14 mouse cellular contexts compared by ENCODE assay signal in the genomic region with DNA sequence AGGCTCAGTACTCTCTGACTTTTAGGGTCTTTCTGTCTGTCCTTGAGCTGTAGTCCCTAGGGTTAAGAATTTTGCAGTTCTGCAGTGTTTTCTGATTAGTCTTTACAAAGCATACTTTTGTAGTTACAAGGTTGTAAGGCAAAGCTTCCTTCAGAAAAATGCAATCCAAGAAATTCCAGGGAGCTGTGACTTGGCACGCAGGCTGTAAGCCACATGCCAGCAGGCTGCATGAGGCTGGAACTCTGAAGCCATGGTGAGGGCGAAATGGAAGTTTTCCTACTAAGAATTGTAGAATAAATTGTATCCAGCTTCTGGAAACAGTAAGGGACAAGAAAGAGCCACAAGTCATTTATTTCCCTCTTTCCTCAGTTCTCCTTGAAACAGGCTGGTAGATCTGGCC. TPM values are rescaled to one million over a fixed set of nuclear protein-coding genes. Genes with fewer than 3 reads are reported as not detected.
DNase-seq lines count a peak whose midpoint lies in the region; ATAC-seq and TF ChIP-seq lines count a peak whose summit lies in the region.
"Had no signal": no experiment of that assay in that cellular context is flagged by ENCODE, and none has a peak within 500 bp of the region (broad histone marks: within the 10 kb centered on the region; RNA-seq: fewer than 3 reads in every experiment).

No protein-coding gene starts in this region.

- H3K27ac ChIP-seq in kidney, adult 2 months (ENCODE audit: insufficient read depth, low read depth, low read length): peak overlapping the region; percentile 19; the same call in 1 of the 2 replicates
- no peak overlapping the region for H3K27ac ChIP-seq in kidney, embryonic 14.5 days (ENCODE audit: low read depth, low read length)
- H3K27ac ChIP-seq in embryonic fibroblast, embryonic 13.5 days (ENCODE audit: insufficient read depth, low read length): peak overlapping the region; percentile 72
- H3K27ac ChIP-seq: left cerebral cortex, adult 2 months; liver, embryonic 13.5 days had no signal

- H3K27me3 ChIP-seq in kidney, adult 2 months (replicated peaks; ENCODE audit: control insufficient read depth, insufficient read depth, low read length): no peaks in the 10 kb centered on the region
- no peaks in the 10 kb centered on the region for H3K27me3 ChIP-seq in kidney, embryonic 14.5 days (ENCODE audit: control insufficient read depth, insufficient read depth, low read length)
- H3K27me3 ChIP-seq: heart, embryonic 12.5 days; liver, embryonic 13.5 days had no signal

- no peaks in the 10 kb centered on the region for H3K9me3 ChIP-seq in kidney, embryonic 14.5 days (ENCODE audit: control insufficient read depth, low read length)
- H3K9me3 ChIP-seq: heart, embryonic 12.5 days; liver, embryonic 13.5 days had no signal

- ATAC-seq in frontal cortex, adult (ENCODE audit: low TSS enrichment): peak; percentile 82
- ATAC-seq in kidney, embryonic 14.5 days (ENCODE audit: low FRiP score, low TSS enrichment): no peak

- H3K4me1 ChIP-seq in kidney, adult 2 months (ENCODE audit: control insufficient read depth, insufficient read depth, low read length): peaks cover 6% of the 10 kb centered on the region; the same call in 1 of the 2 replicates
- peaks cover 8% of the 10 kb centered on the region for H3K4me1 ChIP-seq in kidney, embryonic 14.5 days (ENCODE audit: control insufficient read depth, insufficient read depth, low read length)
- H3K4me1 ChIP-seq in embryonic fibroblast, embryonic 13.5 days (ENCODE audit: control insufficient read depth, insufficient read depth, low read length): peaks cover 10% of the 10 kb centered on the region; the same call in 1 of the 2 replicates

- DNase-seq in frontal cortex, postnatal 10 days (ENCODE audit: low spot score in 2 of 2): no peak
- peak; percentile 48 for DNase-seq in kidney, adult 2 months
- DNase-seq in 3134 (ENCODE audit: extremely low read depth, insufficient read length, low spot score): peak; percentile 28
- no peak for DNase-seq in thymus, postnatal 10 days (ENCODE audit: low spot score in 2 of 2)
- DNase-seq in adrenal gland, postnatal 4 days (ENCODE audit: low spot score in 2 of 2): no peak
- DNase-seq: liver, embryonic 13.5 days; retina, postnatal 1 day; thymus, adult 2 months had no signal

- H3K9ac ChIP-seq in kidney, embryonic 14.5 days (ENCODE audit: low read depth, low read length): no peak overlapping the region
- H3K9ac ChIP-seq: heart, embryonic 12.5 days; liver, embryonic 13.5 days had no signal

- H3K4me3 ChIP-seq in kidney, adult 2 months (ENCODE audit: insufficient read depth, low read depth, low read length): no peak overlapping the region
- no peak overlapping the region for H3K4me3 ChIP-seq in kidney, embryonic 14.5 days (ENCODE audit: low read length)
- H3K4me3 ChIP-seq in embryonic fibroblast, embryonic 13.5 days (ENCODE audit: insufficient read depth, low read length): no peak overlapping the region
- H3K4me3 ChIP-seq: erythroblast, embryonic 14.5 days; heart, embryonic 12.5 days; left cerebral cortex, adult 2 months; liver, embryonic 13.5 days had no signal

- TF ChIP-seq CTCF in kidney, adult 2 months (conservative IDR thresholded peaks at IDR 0.05; ENCODE audit: insufficient read depth, insufficient read length, low read depth, low read length): no peak
- TF ChIP-seq CTCF in embryonic fibroblast, embryonic 13.5 days (IDR thresholded peaks at IDR 0.05; ENCODE audit: borderline replicate concordance, insufficient read depth, low read length): no peak

- no peaks in the 10 kb centered on the region for H3K36me3 ChIP-seq in kidney, adult 2 months (ENCODE audit: control insufficient read depth, insufficient read depth, low read length)
- H3K36me3 ChIP-seq in kidney, embryonic 14.5 days (ENCODE audit: control insufficient read depth, insufficient read depth, low read length): no peaks in the 10 kb centered on the region
- H3K36me3 ChIP-seq: heart, embryonic 12.5 days; liver, embryonic 13.5 days had no signal

- WGBS in kidney, adult 2 months: 50% methylated on average over 2 of the region's 2 CpGs
- 95% methylated on average over 2 of the region's 2 CpGs for WGBS in kidney, embryonic 14.5 days

- no peak for TF ChIP-seq POLR2A in kidney, adult 2 months (IDR thresholded peaks at IDR 0.05; ENCODE audit: low read depth, low read length)
- TF ChIP-seq POLR2A in embryonic fibroblast, embryonic 13.5 days (IDR thresholded peaks at IDR 0.05; ENCODE audit: low read depth, low read length): no peak

- H3K4me2 ChIP-seq in kidney, embryonic 14.5 days (replicated peaks; ENCODE audit: low read depth, low read length): no peak overlapping the region
- H3K4me2 ChIP-seq: heart, embryonic 12.5 days; liver, embryonic 13.5 days had no signal

RNA-seq across cellular contexts. Expression of a gene that starts 15.4 kb away (rescaled TPM):
- polyA plus RNA-seq in kidney, adult 2 months (2012; rRNA removed): 84.5 and 94.1 TPM in 2 replicates
- 132 and 153 TPM in 2 replicates for polyA plus RNA-seq in kidney, embryonic 14.5 days (2014; fragmentation: Nextera tagmentation; extraction: Ambion mirVana)
- 174 and 184 TPM in 2 replicates for polyA plus RNA-seq in embryonic fibroblast, embryonic 13.5 days (2011; ENCODE audit: insufficient read length, low read depth, missing spikeins)
- total RNA-seq in adrenal gland, postnatal 4 days (2021): 100 to 1,000 TPM; 127 to 139 TPM

Comparison
In these comparisons a context has a peak if more than half of its experiments do, and no peak if none do; other contexts are left out.
1. DNase-seq: peak in kidney, adult 2 months (single experiment) and 3134 (single experiment); none in frontal cortex, postnatal 10 days (0 of 2), thymus, postnatal 10 days (0 of 2) and adrenal gland, postnatal 4 days (0 of 2).